Mouse (Mus musculus) liver, adult 2 months (tissue): ENCODE results near the gene Ing5.

ENCODE experiments used
- CTCF ChIP-seq: fragments of 200-500 bp; IDR thresholded peaks from 2 replicates; pipeline ENCODE4 v1.5.1; 2011; ENCODE audit warnings: low read depth, low read length, control low read depth
- POLR2A ChIP-seq: fragments of 200-500 bp; IDR thresholded peaks from 2 replicates; pipeline ENCODE4 v1.6.1; 2011; ENCODE audit warnings: low read length, control low read depth; ENCODE audit not compliant: insufficient read depth; ENCODE audit errors: extremely low read depth

DNA sequence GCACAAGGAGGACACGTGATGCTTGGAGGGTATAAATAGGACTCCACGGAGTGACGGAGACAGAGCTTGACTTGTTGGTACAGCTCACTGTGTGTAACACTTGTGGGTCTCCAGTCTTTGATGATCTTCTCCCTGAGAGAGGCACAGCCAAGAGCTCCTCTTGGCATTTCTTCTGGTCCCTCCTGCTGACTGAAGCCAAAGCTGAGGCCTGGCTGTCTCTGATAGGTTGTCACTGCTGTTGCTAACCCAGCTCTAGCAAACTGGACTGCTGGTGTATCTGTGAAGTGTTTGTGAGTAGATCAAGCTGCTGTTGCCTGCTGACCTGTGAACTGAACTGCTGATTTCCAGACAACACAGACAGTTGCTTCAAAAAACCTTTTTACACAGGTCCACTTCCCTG, 33.9 kb upstream of the Ing5 start:
- no peak for TF ChIP-seq CTCF
- no peak for TF ChIP-seq POLR2A
